Mouse (Mus musculus) myocyte (in vitro differentiated cells): ENCODE data around the gene Ifitm10. TPM values are rescaled to one million over a fixed set of nuclear protein-coding genes. Genes with fewer than 3 reads are reported as not detected.
A peak's percentile ranks its signal among the peaks of the same experiment; 100 is the strongest.

Experiments used
- H3K27me3 ChIP-seq: one replicate; pipeline ENCODE4 v1.6.1; 2011; ENCODE audit not compliant: control insufficient read depth, insufficient read depth, insufficient read length
- H3K36me3 ChIP-seq: one replicate; pipeline ENCODE4 v1.6.1; 2011; ENCODE audit not compliant: control insufficient read depth, insufficient read depth
- H3K4me2 ChIP-seq: one replicate; pipeline ENCODE4 v1.6.1; 2011; ENCODE audit warnings: low read depth, control low read depth
- H3K4me3 ChIP-seq: one replicate; pipeline ENCODE4 v1.5.1; 2011; ENCODE audit warnings: mild to moderate bottlenecking, control low read depth, moderate library complexity
- H3K79me2 ChIP-seq: one replicate; pipeline ENCODE4 v1.6.1; 2011; ENCODE audit not compliant: control insufficient read depth, insufficient read depth
- H3ac ChIP-seq: one replicate; pipeline ENCODE4 v1.6.1; 2011; ENCODE audit not compliant: control insufficient read depth, insufficient read length
- CEBPB ChIP-seq: IDR thresholded peaks from 2 replicates; pipeline ENCODE4 v1.6.1; 2011; ENCODE audit warnings: mild to moderate bottlenecking, moderate library complexity; ENCODE audit not compliant: poor library complexity, insufficient read depth, severe bottlenecking
- E2F4 ChIP-seq: IDR thresholded peaks from one replicate; pipeline ENCODE4 v1.6.1; 2011; ENCODE audit warnings: mild to moderate bottlenecking, control low read depth, moderate library complexity; ENCODE audit not compliant: insufficient read depth
- MAX ChIP-seq: IDR thresholded peaks from one replicate; pipeline ENCODE4 v1.6.1; 2011; ENCODE audit warnings: low read depth, mild to moderate bottlenecking, control low read depth
- MYOD1 ChIP-seq, 3 experiments: IDR thresholded peaks; one replicate each; pipeline ENCODE4 v1.6.1; 2011; ENCODE audit warnings: control low read depth in 2 of 3, low read depth in 2 of 3, mild to moderate bottlenecking in 2 of 3, moderate library complexity in 1 of 3; ENCODE audit not compliant: insufficient read length in 2 of 3, control insufficient read depth in 1 of 3
- MYOG ChIP-seq, 3 experiments: IDR thresholded peaks; one replicate each; pipeline ENCODE4 v1.6.1; 2011; ENCODE audit warnings: control low read depth in 2 of 3, low read depth in 2 of 3, mild to moderate bottlenecking in 2 of 3; ENCODE audit not compliant: insufficient read length in 2 of 3, control insufficient read depth in 1 of 3, insufficient read depth in 1 of 3
- POLR2A ChIP-seq: IDR thresholded peaks from one replicate; pipeline ENCODE4 v1.6.1; 2011; ENCODE audit warnings: low read depth, mild to moderate bottlenecking, control low read depth, moderate library complexity; ENCODE audit not compliant: insufficient read length
- POLR2AphosphoS2 ChIP-seq: IDR thresholded peaks from one replicate; pipeline ENCODE4 v1.6.1; 2011; ENCODE audit warnings: low read depth, control low read depth; ENCODE audit not compliant: insufficient read length
- REST ChIP-seq: IDR thresholded peaks from one replicate; pipeline ENCODE4 v1.6.1; 2011; ENCODE audit warnings: mild to moderate bottlenecking, control low read depth, moderate library complexity; ENCODE audit not compliant: insufficient read depth, insufficient read length
- SRF ChIP-seq: IDR thresholded peaks from one replicate; pipeline ENCODE4 v1.6.1; 2011; ENCODE audit warnings: low read depth; ENCODE audit not compliant: control insufficient read depth, insufficient read length
- TCF12 ChIP-seq: IDR thresholded peaks from one replicate; pipeline ENCODE4 v1.6.1; 2011; ENCODE audit warnings: mild to moderate bottlenecking, control low read depth; ENCODE audit not compliant: poor library complexity, insufficient read depth, severe bottlenecking
- TCF3 ChIP-seq: IDR thresholded peaks from one replicate; pipeline ENCODE4 v1.6.1; 2011; ENCODE audit warnings: low read depth, control low read depth; ENCODE audit not compliant: insufficient read length
- USF1 ChIP-seq: IDR thresholded peaks from one replicate; pipeline ENCODE4 v1.6.1; 2011; ENCODE audit warnings: low read depth, mild to moderate bottlenecking, control low read depth, moderate library complexity
- polyA plus RNA-seq: library from polyadenylated mRNA; unstranded; fragments of >200 nt; fragmentation: generic; extraction: Trizol; gene quantifications from one replicate; pipeline ENCODE4 v1.2.1, GENCODE M21; 2012; ENCODE audit warnings: missing spikeins

The Ifitm10 gene
- polyA plus RNA-seq, 1 experiment = 5.4 TPM

- Histone ChIP-seq H3K36me3 (no peaks in the 10 kb centered on the region), H3K27me3 (no peaks in the 10 kb centered on the region), H3ac (no peak overlapping the region), H3K79me2 (no peaks in the 10 kb centered on the region), H3K4me3 (no peak overlapping the region), H3K4me2 (no peak overlapping the region)
- no peak for TF ChIP-seq TCF3
- no peak for TF ChIP-seq MAX
- TF ChIP-seq REST = no peak
- TF ChIP-seq POLR2A = no peak
- no peak for TF ChIP-seq MYOG (IDR thresholded peaks at IDR 0.05; ENCODE audit: control insufficient read depth in 1 of 3, insufficient read depth in 1 of 3, insufficient read length in 2 of 3, low read depth in 2 of 3)
- TF ChIP-seq MYOD1 (IDR thresholded peaks at IDR 0.05; ENCODE audit: control insufficient read depth in 1 of 3, insufficient read length in 2 of 3, low read depth in 2 of 3) = no peak
- TF ChIP-seq SRF = no peak
- TF ChIP-seq E2F4 = no peak
- TF ChIP-seq USF1 = no peak
- TF ChIP-seq POLR2AphosphoS2 = no peak
- TF ChIP-seq TCF12 = no peak
- TF ChIP-seq CEBPB = no peak
Measured at GRCm38 (mm10) chr7:142353854-142354253, 19.7 kb downstream of the Ifitm10 start.

GRCm38 (mm10) chr7:142351569-142351968 is 22.0 kb downstream of the Ifitm10 start:
- no peaks in the 10 kb centered on the region for H3K36me3 ChIP-seq
- H3K79me2 ChIP-seq = no peaks in the 10 kb centered on the region
- no peak for TF ChIP-seq POLR2A
- no peak for TF ChIP-seq SRF
- TF ChIP-seq E2F4 = no peak
- TF ChIP-seq USF1 = no peak
- TF ChIP-seq CEBPB = no peak
- TF ChIP-seq MYOG (IDR thresholded peaks at IDR 0.05; ENCODE audit: control insufficient read depth in 1 of 3, insufficient read depth in 1 of 3, insufficient read length in 2 of 3, low read depth in 2 of 3) = no peak
- no peak for TF ChIP-seq MYOD1 (IDR thresholded peaks at IDR 0.05; ENCODE audit: control insufficient read depth in 1 of 3, insufficient read length in 2 of 3, low read depth in 2 of 3)
- no peak for TF ChIP-seq TCF3
- TF ChIP-seq MAX = no peak
- no peak for TF ChIP-seq TCF12
- TF ChIP-seq POLR2AphosphoS2 = no peak
- TF ChIP-seq REST = no peak
- H3K4me2 ChIP-seq = no peak overlapping the region
- no peak overlapping the region for H3K4me3 ChIP-seq
- H3K27me3 ChIP-seq = no peaks in the 10 kb centered on the region
- H3ac ChIP-seq = no peak overlapping the region

- TF ChIP-seq MYOD1 (IDR thresholded peaks at IDR 0.05; ENCODE audit: control insufficient read depth in 1 of 3, insufficient read length in 2 of 3, low read depth in 2 of 3) = peak in 1 of 3 experiments; percentile 40
- peak in 1 of 3 experiments; percentile 43 for TF ChIP-seq MYOG (IDR thresholded peaks at IDR 0.05; ENCODE audit: control insufficient read depth in 1 of 3, insufficient read depth in 1 of 3, insufficient read length in 2 of 3, low read depth in 2 of 3)
- TF ChIP-seq REST = no peak
- no peak for TF ChIP-seq TCF3
- no peaks in the 10 kb centered on the region for H3K27me3 ChIP-seq
- peak overlapping the region; percentile 52 for H3K4me2 ChIP-seq
- no peaks in the 10 kb centered on the region for H3K36me3 ChIP-seq
- no peak overlapping the region for H3K4me3 ChIP-seq
- no peaks in the 10 kb centered on the region for H3K79me2 ChIP-seq
- no peak overlapping the region for H3ac ChIP-seq
Measured at GRCm38 (mm10) chr7:142349308-142349961, 24.1 kb downstream of the Ifitm10 start.

GRCm38 (mm10) chr7:142347542-142347941 is 26.0 kb downstream of the Ifitm10 start:
- TF ChIP-seq MYOD1 (IDR thresholded peaks at IDR 0.05; ENCODE audit: control insufficient read depth in 1 of 3, insufficient read length in 2 of 3, low read depth in 2 of 3) (no peak), E2F4 (no peak), MYOG (IDR thresholded peaks at IDR 0.05; ENCODE audit: control insufficient read depth in 1 of 3, insufficient read depth in 1 of 3, insufficient read length in 2 of 3, low read depth in 2 of 3) (no peak), SRF (no peak), TCF12 (no peak), TCF3 (no peak), POLR2AphosphoS2 (no peak), MAX (no peak), USF1 (no peak), POLR2A (no peak), CEBPB (no peak), REST (no peak)
- Histone ChIP-seq H3K4me2 (no peak overlapping the region), H3K79me2 (no peaks in the 10 kb centered on the region)

More at GRCm38 (mm10) chr7:142347542-142347941, 26.0 kb downstream of the Ifitm10 start:
- Histone ChIP-seq H3ac (no peak overlapping the region), H3K4me3 (no peak overlapping the region), H3K36me3 (no peaks in the 10 kb centered on the region), H3K27me3 (no peaks in the 10 kb centered on the region)
